Mouse (Mus musculus): ENCODE measurements around the gene Adgre5.

The Adgre5 gene

GRCm38 (mm10) chr8:83724697-83725482, 16.2 kb downstream of the Adgre5 start:
- ATAC-seq (ENCODE audit: insufficient number of reproducible peaks, low FRiP score, low TSS enrichment) = peak; percentile 72

- ATAC-seq (ENCODE audit: insufficient number of reproducible peaks, low FRiP score, low TSS enrichment) = no peak
Observed at GRCm38 (mm10) chr8:83723447-83724083, 17.6 kb downstream of the Adgre5 start.

- no peak for ATAC-seq (ENCODE audit: insufficient number of reproducible peaks, low FRiP score, low TSS enrichment)
Observed at GRCm38 (mm10) chr8:83722631-83723030, 18.5 kb downstream of the Adgre5 start.

- ATAC-seq (ENCODE audit: insufficient number of reproducible peaks, low FRiP score, low TSS enrichment) = no peak
Observed at GRCm38 (mm10) chr8:83721405-83722025, 19.6 kb downstream of the Adgre5 start.

GRCm38 (mm10) chr8:83719693-83720092, 21.4 kb downstream of the Adgre5 start:
- ATAC-seq (ENCODE audit: insufficient number of reproducible peaks, low FRiP score, low TSS enrichment) = no peak

- ATAC-seq (ENCODE audit: insufficient number of reproducible peaks, low FRiP score, low TSS enrichment) = no peak
Observed at GRCm38 (mm10) chr8:83719048-83719447, 22.1 kb downstream of the Adgre5 start.

GRCm38 (mm10) chr8:83716563-83716962, 24.6 kb downstream of the Adgre5 start:
- ATAC-seq (ENCODE audit: insufficient number of reproducible peaks, low FRiP score, low TSS enrichment) = no peak

- no peak for ATAC-seq (ENCODE audit: insufficient number of reproducible peaks, low FRiP score, low TSS enrichment)
Observed at GRCm38 (mm10) chr8:83715771-83716170, 25.4 kb downstream of the Adgre5 start.

- ATAC-seq (ENCODE audit: insufficient number of reproducible peaks, low FRiP score, low TSS enrichment) = peak; percentile 100
Observed at GRCm38 (mm10) chr8:83715031-83715690, 26.0 kb downstream of the Adgre5 start, which contains the start of gene Ddx39. Gene Ddx39, plus strand, starts transcription at chr8:83715177.

GRCm38 (mm10) chr8:83714676-83715030, 26.5 kb downstream of the Adgre5 start:
- ATAC-seq (ENCODE audit: insufficient number of reproducible peaks, low FRiP score, low TSS enrichment) = no peak; the same call in 1 of the 2 replicates

GRCm38 (mm10) chr8:83707554-83707953, 33.6 kb downstream of the Adgre5 start:
- no peak for ATAC-seq (ENCODE audit: insufficient number of reproducible peaks, low FRiP score, low TSS enrichment)

- ATAC-seq (ENCODE audit: insufficient number of reproducible peaks, low FRiP score, low TSS enrichment) = no peak
Observed at GRCm38 (mm10) chr8:83706411-83706810, 34.7 kb downstream of the Adgre5 start.

GRCm38 (mm10) chr8:83703426-83703825, 37.7 kb downstream of the Adgre5 start:
- ATAC-seq (ENCODE audit: insufficient number of reproducible peaks, low FRiP score, low TSS enrichment) = no peak

GRCm38 (mm10) chr8:83700423-83701085, 40.6 kb downstream of the Adgre5 start:
- ATAC-seq (ENCODE audit: insufficient number of reproducible peaks, low FRiP score, low TSS enrichment) = no peak

- no peak for ATAC-seq (ENCODE audit: insufficient number of reproducible peaks, low FRiP score, low TSS enrichment)
Observed at GRCm38 (mm10) chr8:83699566-83699965, 41.6 kb downstream of the Adgre5 start.

- ATAC-seq (ENCODE audit: insufficient number of reproducible peaks, low FRiP score, low TSS enrichment) = peak; percentile 77
Observed at GRCm38 (mm10) chr8:83698661-83699453, 42.3 kb downstream of the Adgre5 start, which contains the start of gene Pkn1. Gene Pkn1, minus strand, starts transcription at chr8:83699179.

- ATAC-seq (ENCODE audit: insufficient number of reproducible peaks, low FRiP score, low TSS enrichment) = peak; percentile 41; the same call in 1 of the 2 replicates
Observed at GRCm38 (mm10) chr8:83698291-83698660, 42.9 kb downstream of the Adgre5 start.

- ATAC-seq (ENCODE audit: insufficient number of reproducible peaks, low FRiP score, low TSS enrichment) = no peak
Observed at GRCm38 (mm10) chr8:83697374-83698220, 43.5 kb downstream of the Adgre5 start.

Data from cerebellum, adult (tissue).